ENCODE assay signal across 25 mouse cellular contexts in genomic region chr3:145339851-145340499, GRCm38 (mm10). TPM values are rescaled to one million over a fixed set of nuclear protein-coding genes. Genes with fewer than 3 reads are reported as not detected.
A peak's percentile ranks its signal among the peaks of the same experiment; 100 is the strongest.
DNase-seq lines count a peak whose midpoint lies in the region; ATAC-seq and TF ChIP-seq lines count a peak whose summit lies in the region.
"Had no signal": no experiment of that assay in that cellular context is flagged by ENCODE, and none has a peak within 500 bp of the region (broad histone marks: within the 10 kb centered on the region; RNA-seq: fewer than 3 reads in every experiment).

No protein-coding gene starts in this region.

- intact Hi-C loops in heart, adult 2 months (cut with DNase I), result no loop called here

- ATAC-seq in kidney, embryonic 15.5 days (replicated peaks; ENCODE audit: low FRiP score), result 0 out of 2 replicates have a peak, but pooled peaks have one; percentile 29
- 0 out of 2 replicates have a peak, but pooled peaks have one; percentile 20 for ATAC-seq in lung, embryonic 16.5 days (ENCODE audit: low read depth)
- ATAC-seq: activated CD4-positive, CD25-positive, alpha-beta regulatory T cell, adult 4 months; forebrain, embryonic 13.5 days; hindbrain, postnatal 0 days; Patski had no signal

- H3K79me2 ChIP-seq in heart, adult 2 months (replicated peaks; ENCODE audit: control insufficient read depth, insufficient read depth, low read length), result no peaks in the 10 kb centered on the region

- no peaks in the 10 kb centered on the region for H3K36me3 ChIP-seq in heart, adult 2 months (ENCODE audit: control insufficient read depth, insufficient read depth, low read length)
- H3K36me3 ChIP-seq in kidney, embryonic 15.5 days, result no peaks in the 10 kb centered on the region
- H3K36me3 ChIP-seq in lung, embryonic 16.5 days (ENCODE audit: control insufficient read depth, insufficient read depth, low read length), result no peaks in the 10 kb centered on the region
- H3K36me3 ChIP-seq: heart, embryonic 15.5 days; hindbrain, embryonic 13.5 days had no signal

- no peaks in the 10 kb centered on the region for H3K9me3 ChIP-seq in kidney, embryonic 15.5 days (replicated peaks)
- no peaks in the 10 kb centered on the region for H3K9me3 ChIP-seq in lung, embryonic 16.5 days (ENCODE audit: control insufficient read depth, low read length)
- H3K9me3 ChIP-seq: forebrain, embryonic 13.5 days; heart, embryonic 15.5 days; hindbrain, embryonic 13.5 days had no signal

- TF ChIP-seq CTCF in heart, adult 2 months (IDR thresholded peaks at IDR 0.05), result no peak
- TF ChIP-seq CTCF in lung, adult 2 months (IDR thresholded peaks at IDR 0.05; ENCODE audit: insufficient read depth, low read length), result no peak

- H3K27me3 ChIP-seq in heart, adult 2 months (ENCODE audit: control insufficient read depth, insufficient read depth, low read length), result no peaks in the 10 kb centered on the region
- H3K27me3 ChIP-seq in kidney, embryonic 15.5 days, result no peaks in the 10 kb centered on the region
- H3K27me3 ChIP-seq in lung, embryonic 16.5 days (ENCODE audit: control insufficient read depth, insufficient read depth, low read depth, low read length), result no peaks in the 10 kb centered on the region
- H3K27me3 ChIP-seq: forebrain, embryonic 13.5 days; heart, embryonic 15.5 days; hindbrain, embryonic 13.5 days had no signal

- H3K4me3 ChIP-seq in heart, adult 2 months, result no peak overlapping the region
- no peak overlapping the region for H3K4me3 ChIP-seq in kidney, embryonic 15.5 days (replicated peaks)
- H3K4me3 ChIP-seq in lung, embryonic 16.5 days (ENCODE audit: low read length), result no peak overlapping the region
- no peak overlapping the region for H3K4me3 ChIP-seq in lung, adult 2 months (replicated peaks; ENCODE audit: extremely low read depth, low read depth, low read length)
- H3K4me3 ChIP-seq: forebrain, embryonic 13.5 days; heart, embryonic 15.5 days; hindbrain, embryonic 13.5 days had no signal

- no peaks in the 10 kb centered on the region for H3K4me1 ChIP-seq in heart, adult 2 months (ENCODE audit: control insufficient read depth, insufficient read depth, low read length)
- H3K4me1 ChIP-seq in kidney, embryonic 15.5 days, result no peaks in the 10 kb centered on the region
- no peaks in the 10 kb centered on the region for H3K4me1 ChIP-seq in lung, embryonic 16.5 days (replicated peaks; ENCODE audit: control insufficient read depth, insufficient read depth, low read length)
- H3K4me1 ChIP-seq in lung, adult 2 months (ENCODE audit: control insufficient read depth, insufficient read depth, low read length), result no peaks in the 10 kb centered on the region
- H3K4me1 ChIP-seq: heart, embryonic 15.5 days; hindbrain, embryonic 13.5 days had no signal

- DNase-seq in heart, adult 11 months, result peak; percentile 55
- DNase-seq in heart, adult 2 months, result no peak
- no peak for DNase-seq in kidney, postnatal 25 days
- DNase-seq in lung, adult 2 months, result no peak
- DNase-seq in thymus, postnatal 10 days (ENCODE audit: low spot score in 2 of 2), result no peak
- no peak for DNase-seq in layer of hippocampus, adult 18-20 months (ENCODE audit: low spot score in 2 of 2)
- DNase-seq: adrenal gland, postnatal 14 days; cerebellum, adult 11-12 months; cerebellum, adult 9-10 months; cerebellum, postnatal 25 days; gastrocnemius, postnatal 36 days; heart, adult 18-20 months; heart, postnatal 14 days had no signal

- TF ChIP-seq POLR2A in heart, adult 2 months (IDR thresholded peaks at IDR 0.05; ENCODE audit: insufficient read depth, low read depth, low read length), result no peak
- no peak for TF ChIP-seq POLR2A in lung, adult 2 months (IDR thresholded peaks at IDR 0.05; ENCODE audit: borderline replicate concordance, extremely low read depth, low read depth, low read length)

- no peak overlapping the region for H3K9ac ChIP-seq in heart, adult 2 months (ENCODE audit: low read depth, low read length)
- H3K9ac ChIP-seq in kidney, embryonic 15.5 days, result no peak overlapping the region
- no peak overlapping the region for H3K9ac ChIP-seq in lung, embryonic 16.5 days (ENCODE audit: low read length)
- H3K9ac ChIP-seq: forebrain, embryonic 13.5 days; heart, embryonic 15.5 days; hindbrain, embryonic 13.5 days had no signal

- no peak for TF ChIP-seq EP300 in heart, adult 2 months (IDR thresholded peaks at IDR 0.05; ENCODE audit: insufficient read depth, low read depth, low read length)

- WGBS in heart, adult 2 months, result 72% methylated on average over 10 of the region's 10 CpGs
- 33% methylated on average over 10 of the region's 10 CpGs for WGBS in kidney, embryonic 15.5 days
- 66% methylated on average over 10 of the region's 10 CpGs for WGBS in lung, embryonic 16.5 days
- WGBS in lung, adult 2 months, result 64% methylated on average over 10 of the region's 10 CpGs

- no peak overlapping the region for H3K27ac ChIP-seq in heart, adult 2 months
- H3K27ac ChIP-seq in kidney, embryonic 15.5 days, result no peak overlapping the region
- no peak overlapping the region for H3K27ac ChIP-seq in lung, embryonic 16.5 days (ENCODE audit: low read length)
- H3K27ac ChIP-seq: forebrain, embryonic 13.5 days; heart, embryonic 15.5 days; hindbrain, embryonic 13.5 days; hindbrain, postnatal 0 days had no signal

- H3K4me2 ChIP-seq in kidney, embryonic 15.5 days, result no peak overlapping the region
- no peak overlapping the region for H3K4me2 ChIP-seq in lung, embryonic 16.5 days (ENCODE audit: low read depth, low read length)
- H3K4me2 ChIP-seq: forebrain, embryonic 13.5 days; heart, embryonic 11.5 days; heart, embryonic 15.5 days; hindbrain, embryonic 13.5 days had no signal

RNA-seq across cellular contexts. Expression of gene Col24a1, which starts 47.7 kb away (rescaled TPM):
- total RNA-seq in heart, adult 2 months (2021), result under 1 TPM; 0.05 to 0.07 TPM
- 0.06 and 0.09 TPM in 2 replicates for polyA plus RNA-seq in heart, adult 2 months (2012; rRNA removed)
- 2.8 and 3.1 TPM in 2 replicates for polyA plus RNA-seq in kidney, embryonic 15.5 days (2015; fragmentation: Nextera tagmentation; extraction: Ambion mirVana)
- polyA plus RNA-seq in lung, embryonic 16.5 days (2015; fragmentation: Nextera tagmentation; extraction: Ambion mirVana), result 2.1 and 2.4 TPM in 2 replicates
- polyA plus RNA-seq in lung, adult 2 months (2012; rRNA removed), result 0.09 and 0.11 TPM in 2 replicates
- under 1 TPM; 0.13 to 0.35 TPM for total RNA-seq in layer of hippocampus, adult 18-20 months (2021)
- total RNA-seq: adrenal gland, adult 18-20 months; hematopoietic stem cell, adult 5-6 weeks; MEL had no signal
- polyA plus RNA-seq: activated CD4-positive, CD25-positive, alpha-beta regulatory T cell, adult 4 months had no signal
